Mouse (Mus musculus) limb, embryonic 15.5 days (tissue): ENCODE measurements around the gene Gm20683. TPM values are rescaled to one million over a fixed set of nuclear protein-coding genes. Genes with fewer than 3 reads are reported as not detected.
A peak's percentile ranks its signal among the peaks of the same experiment; 100 is the strongest.

Experiments used
- ATAC-seq: fragments of 200-750 bp; cut with Nextera tagmentation; 2 replicates; pipeline ENCODE4 v1.8.0; 2017; ENCODE audit warnings: low read depth, moderate TSS enrichment; ENCODE audit not compliant: insufficient number of reproducible peaks, low FRiP score, low TSS enrichment
- H3K27ac ChIP-seq: fragments of 300-500 bp; sonication (generic); 2 replicates; pipeline ENCODE4 v1.5.1; 2015; ENCODE audit warnings: moderate library complexity, mild to moderate bottlenecking, inconsistent platforms
- H3K27me3 ChIP-seq: fragments of 300-500 bp; sonication (generic); 2 replicates; pipeline ENCODE4 v1.6.1; 2015; ENCODE audit warnings: inconsistent platforms
- H3K36me3 ChIP-seq: fragments of 300-500 bp; sonication (generic); 2 replicates; pipeline ENCODE4 v1.6.1; 2015; ENCODE audit warnings: inconsistent platforms
- H3K4me1 ChIP-seq: fragments of 300-500 bp; sonication (generic); 2 replicates; pipeline ENCODE4 v1.6.1; 2015; ENCODE audit warnings: inconsistent platforms
- H3K4me2 ChIP-seq: fragments of 300-500 bp; sonication (generic); 2 replicates; pipeline ENCODE4 v1.6.1; 2015; ENCODE audit warnings: mild to moderate bottlenecking, inconsistent platforms
- H3K4me3 ChIP-seq: fragments of 300-500 bp; sonication (generic); 2 replicates; pipeline ENCODE4 v1.5.1; 2015; ENCODE audit warnings: mild to moderate bottlenecking, inconsistent platforms
- H3K9ac ChIP-seq: fragments of 300-500 bp; sonication (generic); 2 replicates; pipeline ENCODE4 v1.6.1; 2015; ENCODE audit warnings: inconsistent platforms
- H3K9me3 ChIP-seq: fragments of 300-500 bp; sonication (generic); 2 replicates; pipeline ENCODE4 v1.6.1; 2016; ENCODE audit warnings: inconsistent platforms
- WGBS: fragments of 180-500 bp; shearing (Covaris S2); methylation state at CpG from one replicate; pipeline ENCODE4 v1.1.7; 2015; 5-methylcytosine and 5-hydroxymethylcytosine counted together
- polyA plus RNA-seq: library from polyadenylated mRNA; unstranded; fragments of >200 nt; fragmentation: Nextera tagmentation; extraction: Ambion mirVana; gene quantifications from 2 replicates; pipeline ENCODE4 v1.2.1, GENCODE M21; 2015

The Gm20683 gene
- polyA plus RNA-seq, 1 experiment from 2014 or later: 1.8 TPM

GRCm38 (mm10) chr17:25879750-25880149, 38.2 kb upstream of the Gm20683 start:
- Histone ChIP-seq H3K9ac (no peak overlapping the region), H3K4me3 (no peak overlapping the region), H3K27ac (no peak overlapping the region), H3K36me3 (peaks cover 54% of the 10 kb centered on the region), H3K27me3 (no peaks in the 10 kb centered on the region), H3K4me2 (no peak overlapping the region), H3K4me1 (peaks cover 32% of the 10 kb centered on the region), H3K9me3 (no peaks in the 10 kb centered on the region)
- 71% methylated on average over 8 of the region's 8 CpGs for WGBS
- no peak for ATAC-seq

DNA sequence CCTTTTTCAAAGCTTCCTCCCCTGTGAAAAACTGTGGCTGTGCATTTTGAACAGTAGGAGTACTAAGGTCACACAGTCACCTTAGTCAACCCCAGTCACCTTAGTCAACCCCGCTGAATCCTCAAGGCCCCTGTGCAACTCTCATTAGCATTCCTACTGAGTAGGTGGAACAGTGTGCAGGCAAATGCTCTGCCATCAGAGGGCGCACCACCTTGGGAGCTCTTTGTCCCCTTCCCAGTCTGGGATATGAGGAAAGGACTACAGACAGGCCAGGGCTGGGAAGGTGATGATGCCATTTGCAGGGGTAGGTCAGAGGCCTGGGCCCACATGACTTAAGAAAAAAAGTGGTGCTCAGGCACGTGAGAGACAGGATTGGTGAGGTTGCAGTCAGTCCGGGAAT, 37.7 kb upstream of the Gm20683 start:
- Histone ChIP-seq H3K9ac (no peak overlapping the region), H3K4me1 (peaks cover 35% of the 10 kb centered on the region), H3K4me3 (no peak overlapping the region), H3K4me2 (no peak overlapping the region), H3K36me3 (peaks cover 49% of the 10 kb centered on the region), H3K9me3 (no peaks in the 10 kb centered on the region), H3K27ac (no peak overlapping the region), H3K27me3 (no peaks in the 10 kb centered on the region)
- no peak for ATAC-seq
- WGBS: 66% methylated on average over 4 of the region's 4 CpGs

DNA sequence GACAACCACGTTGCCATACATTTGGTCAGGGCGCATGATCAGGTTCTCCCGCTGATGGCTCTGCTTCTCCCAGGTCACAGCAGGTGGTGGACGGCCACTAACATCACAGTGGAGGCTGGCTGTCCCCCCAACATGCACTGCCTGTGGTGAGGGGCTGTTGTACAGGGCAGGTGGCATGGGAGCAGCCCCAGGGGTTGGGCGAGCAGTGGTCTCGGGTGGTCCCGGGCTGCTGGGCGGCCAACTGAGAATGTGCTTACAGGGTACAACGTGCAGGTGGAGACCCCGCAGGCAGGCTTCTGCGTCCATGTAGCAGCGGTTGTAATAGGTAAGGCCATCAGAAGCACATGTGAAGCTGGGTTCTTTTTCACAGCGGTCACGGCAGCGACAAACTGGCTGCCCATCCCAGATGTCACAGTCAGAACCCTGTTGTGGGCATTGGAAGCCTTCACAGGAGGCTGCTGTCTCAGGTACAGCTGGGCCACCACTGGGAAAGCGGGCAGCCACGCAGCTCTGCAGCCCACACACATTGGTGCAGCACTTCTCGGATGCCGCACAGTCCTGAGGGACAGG, 37.1 kb upstream of the Gm20683 start:
- no peak for ATAC-seq
- Histone ChIP-seq H3K27me3 (no peaks in the 10 kb centered on the region), H3K27ac (no peak overlapping the region), H3K36me3 (peaks cover 43% of the 10 kb centered on the region), H3K9me3 (no peaks in the 10 kb centered on the region), H3K4me2 (no peak overlapping the region), H3K4me3 (no peak overlapping the region), H3K9ac (no peak overlapping the region), H3K4me1 (peaks cover 40% of the 10 kb centered on the region)
- WGBS: 91% methylated on average over 19 of the region's 19 CpGs

DNA sequence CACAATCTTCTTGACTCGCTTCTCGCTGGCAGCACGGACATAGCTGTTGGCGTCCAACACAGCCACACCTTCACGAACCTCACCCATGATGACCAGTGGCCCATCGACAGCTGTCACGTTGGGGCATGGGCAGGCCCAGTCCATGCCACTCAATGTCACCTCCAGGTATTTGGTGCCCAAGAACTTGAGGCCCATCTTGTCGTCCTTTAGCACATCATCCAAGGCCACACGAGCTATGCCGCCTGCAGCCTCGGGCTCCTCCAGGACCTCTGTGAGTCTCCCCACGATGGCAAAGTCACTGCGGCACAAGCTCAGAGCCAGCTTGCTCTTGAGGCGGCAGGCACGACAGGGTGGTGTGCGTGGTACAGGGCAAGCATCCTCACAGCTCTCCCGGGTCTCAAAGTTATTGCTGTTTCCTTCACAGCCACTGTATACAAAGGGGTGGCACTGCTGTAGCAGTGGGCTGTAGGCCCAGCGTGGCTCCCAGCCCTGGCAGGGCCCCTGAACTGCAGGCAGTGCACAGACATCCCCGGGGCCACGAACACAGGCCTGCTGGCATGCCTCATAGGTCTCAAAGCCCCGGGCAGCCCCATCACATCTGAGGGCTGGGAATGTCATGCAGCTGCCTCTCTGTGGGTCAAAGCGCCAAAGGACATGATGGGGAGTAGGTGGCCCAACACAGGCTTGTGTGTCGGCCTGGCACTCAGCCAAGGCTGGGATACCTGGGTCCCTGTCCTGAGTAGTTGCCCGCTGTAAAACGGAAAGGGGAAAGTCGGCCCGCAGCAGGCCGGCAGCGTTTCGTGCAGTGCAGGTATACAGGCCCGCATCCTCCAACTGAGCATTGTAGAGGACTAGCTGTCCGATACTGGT, 36.4 kb upstream of the Gm20683 start:
- Histone ChIP-seq H3K9ac (no peak overlapping the region), H3K36me3 (peaks cover 36% of the 10 kb centered on the region), H3K4me3 (no peak overlapping the region), H3K9me3 (no peaks in the 10 kb centered on the region), H3K27me3 (no peaks in the 10 kb centered on the region), H3K27ac (no peak overlapping the region), H3K4me2 (no peak overlapping the region), H3K4me1 (peaks cover 40% of the 10 kb centered on the region)
- 91% methylated on average over 32 of the region's 32 CpGs for WGBS
- no peak for ATAC-seq

GRCm38 (mm10) chr17:25877025-25877424, 35.5 kb upstream of the Gm20683 start:
- Histone ChIP-seq H3K27me3 (no peaks in the 10 kb centered on the region), H3K4me3 (no peak overlapping the region), H3K27ac (no peak overlapping the region), H3K4me1 (peaks cover 40% of the 10 kb centered on the region), H3K4me2 (no peak overlapping the region), H3K36me3 (peaks cover 27% of the 10 kb centered on the region), H3K9ac (no peak overlapping the region), H3K9me3 (no peaks in the 10 kb centered on the region)
- WGBS: 92% methylated on average over 3 of the region's 3 CpGs
- ATAC-seq: no peak

DNA sequence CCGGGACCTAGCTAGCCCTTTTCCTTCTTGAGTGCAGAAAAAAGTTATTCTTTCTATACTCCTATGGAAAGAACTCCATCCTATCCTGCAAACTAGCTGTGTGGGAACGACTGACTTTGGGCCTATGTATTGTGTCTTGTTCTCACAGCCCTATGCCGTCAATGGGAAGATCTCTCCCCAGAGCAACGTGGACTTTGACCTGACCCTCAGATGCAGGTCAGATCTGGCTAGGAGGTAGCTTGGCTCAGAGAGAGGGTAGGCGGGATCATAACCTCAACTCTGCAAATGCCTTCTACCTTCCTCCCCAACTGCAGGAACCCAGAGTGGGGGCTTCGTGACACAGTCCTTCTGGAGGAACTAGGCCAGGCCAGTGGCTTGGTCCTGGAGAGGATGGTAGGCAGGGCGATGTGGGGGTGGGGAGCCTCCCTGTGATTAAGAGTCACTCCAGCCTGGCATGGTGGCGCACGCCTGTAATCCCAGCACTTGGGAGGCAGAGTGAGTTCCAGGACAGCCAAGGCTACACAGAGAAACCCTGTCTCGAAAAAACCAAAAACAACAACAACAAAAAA, 34.9 kb upstream of the Gm20683 start:
- Histone ChIP-seq H3K27me3 (no peaks in the 10 kb centered on the region), H3K4me3 (peak overlapping the region; percentile 81), H3K4me2 (peak overlapping the region; percentile 81), H3K9ac (peak overlapping the region; percentile 79), H3K36me3 (peaks cover 22% of the 10 kb centered on the region), H3K27ac (no peak overlapping the region; the same call in 1 of the 2 replicates), H3K9me3 (no peaks in the 10 kb centered on the region), H3K4me1 (peaks cover 40% of the 10 kb centered on the region)
- ATAC-seq: no peak
- 71% methylated on average over 10 of the region's 10 CpGs for WGBS

DNA sequence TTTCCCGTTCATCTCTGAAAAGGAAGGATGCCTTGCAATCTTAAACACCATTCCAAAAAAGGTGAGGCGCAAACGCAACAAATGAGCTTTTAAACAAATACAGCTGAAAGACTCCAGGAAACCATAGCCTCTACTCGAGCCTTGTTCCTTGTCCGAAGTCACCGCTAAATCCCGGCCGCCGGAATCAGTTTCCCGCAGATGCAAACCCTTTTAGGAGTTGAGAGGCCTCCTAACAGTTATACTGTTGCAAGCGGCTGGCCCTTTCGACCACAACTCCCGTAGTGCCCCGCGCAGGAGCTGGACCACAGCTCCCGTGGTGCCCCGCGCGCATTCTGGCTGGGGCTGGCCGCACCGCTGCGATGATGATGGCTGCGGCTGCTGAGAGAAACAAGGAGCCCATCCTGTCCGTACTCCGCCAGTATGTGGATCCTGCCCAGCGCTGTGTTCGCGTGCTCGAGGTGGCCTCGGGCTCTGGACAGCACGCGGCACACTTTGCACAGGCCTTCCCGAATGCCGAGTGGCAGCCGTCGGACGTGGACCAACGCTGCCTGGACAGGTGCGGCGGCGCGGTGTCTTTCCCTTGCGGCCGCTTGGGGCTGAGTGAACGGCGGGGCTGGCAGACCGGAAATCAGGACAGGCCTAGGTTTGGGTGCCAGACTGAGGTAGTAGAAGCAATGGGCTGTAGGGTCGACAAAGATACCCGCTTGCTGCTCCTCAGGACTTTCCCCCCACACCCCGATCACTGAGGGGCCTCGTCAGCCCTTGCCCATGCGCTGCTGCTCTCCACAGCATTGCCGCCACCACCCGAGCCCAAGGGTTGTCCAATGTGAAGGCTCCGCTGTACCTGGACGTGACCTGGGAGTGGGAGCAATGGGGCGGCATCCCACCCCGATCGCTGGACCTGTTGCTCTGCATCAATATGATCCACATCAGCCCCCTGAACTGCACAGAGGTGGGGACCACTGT, 33.9 kb upstream of the Gm20683 start:
- Histone ChIP-seq H3K4me1 (peaks cover 34% of the 10 kb centered on the region), H3K4me3 (peak overlapping the region; percentile 81)

GRCm38 (mm10) chr17:25874721-25875170, 33.2 kb upstream of the Gm20683 start, which contains the start of gene Mettl26:
Mettl26 (plus strand) TSS chr17:25875074.
- H3K9me3 ChIP-seq: no peaks in the 10 kb centered on the region
- under 1% methylated on average over 25 of the region's 25 CpGs for WGBS
- no peaks in the 10 kb centered on the region for H3K27me3 ChIP-seq
- H3K27ac ChIP-seq: peak within 1 kb of the TSS; percentile 94
- H3K36me3 ChIP-seq: peaks cover 18% of the 10 kb centered on the region
- H3K4me2 ChIP-seq: peak within 1 kb of the TSS; percentile 81
- H3K4me1 ChIP-seq: peaks cover 27% of the 10 kb centered on the region
- peak within 1 kb of the TSS; percentile 81 for H3K4me3 ChIP-seq
- peak within 1 kb of the TSS; percentile 79 for H3K9ac ChIP-seq
- peak; percentile 77 for ATAC-seq

More for the DNA sequence above, 33.9 kb upstream of the Gm20683 start:
- ATAC-seq: peak; percentile 90
- H3K27ac ChIP-seq: peak overlapping the region; percentile 94
- no peaks in the 10 kb centered on the region for H3K27me3 ChIP-seq
- H3K4me2 ChIP-seq: peak overlapping the region; percentile 81
- peak overlapping the region; percentile 79 for H3K9ac ChIP-seq
- H3K36me3 ChIP-seq: peaks cover 18% of the 10 kb centered on the region
- no peaks in the 10 kb centered on the region for H3K9me3 ChIP-seq
- WGBS: under 1% methylated on average over 59 of the region's 59 CpGs

DNA sequence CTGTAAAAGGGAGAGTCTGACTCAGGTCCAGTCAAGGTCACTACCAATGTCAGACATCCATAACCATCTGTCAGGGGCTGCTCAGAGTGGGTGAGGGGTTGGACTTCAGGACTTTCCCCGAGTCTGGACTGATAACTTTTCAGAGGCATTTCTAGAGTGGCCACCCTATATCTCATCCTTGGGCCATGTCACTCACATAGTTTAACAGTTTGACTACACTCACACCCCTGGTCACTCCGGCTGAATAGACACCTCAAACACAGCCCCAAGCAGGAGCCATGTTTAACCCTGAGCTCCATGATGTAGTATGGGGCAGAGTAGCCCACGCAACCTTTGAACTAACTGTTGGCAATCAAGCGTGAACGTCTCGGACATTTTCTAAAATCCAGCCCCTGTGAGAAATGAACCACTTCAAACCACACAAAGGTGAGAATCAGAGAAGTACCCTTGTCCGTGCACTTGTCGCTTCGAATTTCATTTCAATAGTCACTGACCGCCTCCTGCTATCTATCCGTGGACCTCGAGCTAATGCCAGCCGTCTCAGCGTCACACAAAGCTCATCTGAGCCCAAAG, 32.7 kb upstream of the Gm20683 start:
- Histone ChIP-seq H3K36me3 (peaks cover 16% of the 10 kb centered on the region), H3K9me3 (no peaks in the 10 kb centered on the region), H3K4me3 (peak overlapping the region; percentile 81), H3K27ac (peak overlapping the region; percentile 94), H3K27me3 (no peaks in the 10 kb centered on the region), H3K4me2 (peak overlapping the region; percentile 81), H3K9ac (peak overlapping the region; percentile 79), H3K4me1 (peaks cover 24% of the 10 kb centered on the region)
- 6% methylated on average over 14 of the region's 14 CpGs for WGBS
- no peak for ATAC-seq

DNA sequence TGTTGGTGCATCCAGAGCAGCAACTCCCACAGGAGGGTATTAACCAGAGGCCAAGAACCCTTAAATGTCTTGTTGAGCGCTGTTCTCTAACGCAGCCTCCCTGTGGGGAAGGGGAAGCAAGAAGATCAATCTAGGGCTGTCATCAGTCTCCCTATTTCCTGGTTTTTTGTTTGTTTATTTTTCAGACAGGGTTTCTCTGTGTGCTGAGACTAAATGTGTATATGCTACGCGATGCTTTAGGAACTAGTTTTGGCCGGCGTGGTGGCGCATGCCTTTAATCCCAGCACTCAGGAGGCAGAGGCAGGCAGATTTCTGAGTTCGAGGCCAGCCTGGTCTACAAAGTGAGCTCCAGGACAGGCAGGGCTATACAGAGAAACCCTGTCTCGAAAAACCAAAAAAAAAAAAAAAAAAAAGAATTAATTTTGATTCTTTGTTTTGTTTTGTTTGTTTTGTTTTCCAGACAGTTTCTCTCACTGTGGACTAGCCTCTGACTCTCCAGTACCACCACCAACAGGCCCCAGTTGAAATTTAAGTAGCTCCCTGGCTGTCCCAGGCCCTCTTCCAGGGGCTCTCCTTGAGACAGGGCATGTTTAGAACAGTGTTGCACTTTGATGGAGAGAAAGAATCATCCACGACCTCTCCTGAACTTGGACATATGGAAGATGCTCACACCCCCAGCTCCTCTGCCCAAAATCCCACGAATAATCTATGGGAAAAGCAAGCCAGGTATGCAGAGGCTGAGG, 32.0 kb upstream of the Gm20683 start:
- Histone ChIP-seq H3K9ac (no peak overlapping the region), H3K4me2 (peak overlapping the region; percentile 81), H3K4me3 (peak overlapping the region; percentile 81; the same call in 1 of the 2 replicates), H3K36me3 (peaks cover 10% of the 10 kb centered on the region), H3K27ac (0 out of 2 replicates have a peak overlapping the region, but pooled peaks have one; percentile 94), H3K27me3 (no peaks in the 10 kb centered on the region), H3K9me3 (no peaks in the 10 kb centered on the region), H3K4me1 (peaks cover 30% of the 10 kb centered on the region)
- no peak for ATAC-seq
- WGBS: 79% methylated on average over 11 of the region's 11 CpGs
